8 mouse cellular contexts compared by ENCODE assay signal in genomic region chr5:120146051-120146385, GRCm38 (mm10). TPM values are rescaled to one million over a fixed set of nuclear protein-coding genes. Genes with fewer than 3 reads are reported as not detected.
DNase-seq lines count a peak whose midpoint lies in the region; ATAC-seq and TF ChIP-seq lines count a peak whose summit lies in the region.

No protein-coding gene starts in this region.

- DNase-seq in testis, postnatal 14 days (ENCODE audit: low spot score): no peak
- peak; percentile 67 for DNase-seq in embryonic facial prominence, embryonic 14.5 days (ENCODE audit: low spot score)
- peak; percentile 77 for DNase-seq in heart, postnatal 4 days
- peak; percentile 40 to 70 for DNase-seq in layer of hippocampus, postnatal 25 days (ENCODE audit: extremely low spot score in 1 of 2, low spot score in 1 of 2)
- DNase-seq in testis, postnatal 10 days (ENCODE audit: low spot score): peak; percentile 78
- DNase-seq in spleen, postnatal 10 days (ENCODE audit: low spot score in 2 of 2): no peak

- no peak overlapping the region for H3K4me2 ChIP-seq in embryonic facial prominence, embryonic 14.5 days (ENCODE audit: low read depth, low read length)
- H3K4me2 ChIP-seq in midbrain, embryonic 13.5 days (replicated peaks): peak overlapping the region; percentile 44

- H3K4me1 ChIP-seq in testis, adult 2 months (ENCODE audit: control insufficient read depth, insufficient read depth, low read length): no peaks in the 10 kb centered on the region
- peaks cover 7% of the 10 kb centered on the region; the same call in 1 of the 2 replicates for H3K4me1 ChIP-seq in embryonic facial prominence, embryonic 14.5 days (ENCODE audit: control insufficient read depth, insufficient read depth, low read length)
- H3K4me1 ChIP-seq in midbrain, embryonic 13.5 days (replicated peaks): peaks cover 26% of the 10 kb centered on the region

- no peaks in the 10 kb centered on the region for H3K36me3 ChIP-seq in testis, adult 2 months (ENCODE audit: control insufficient read depth, insufficient read depth, low read length)
- peaks cover 41% of the 10 kb centered on the region for H3K36me3 ChIP-seq in embryonic facial prominence, embryonic 14.5 days (ENCODE audit: control insufficient read depth, insufficient read depth, low read length)
- H3K36me3 ChIP-seq in midbrain, embryonic 13.5 days: peaks cover 27% of the 10 kb centered on the region

- no peaks in the 10 kb centered on the region for H3K9me3 ChIP-seq in embryonic facial prominence, embryonic 14.5 days (ENCODE audit: control insufficient read depth, low read length)
- no peaks in the 10 kb centered on the region for H3K9me3 ChIP-seq in midbrain, embryonic 13.5 days

- no peak overlapping the region for H3K9ac ChIP-seq in embryonic facial prominence, embryonic 14.5 days (ENCODE audit: low read depth, low read length)
- H3K9ac ChIP-seq in midbrain, embryonic 13.5 days (replicated peaks): peak overlapping the region; percentile 50

- WGBS in embryonic facial prominence, embryonic 14.5 days: 37% methylated on average over 11 of the region's 11 CpGs
- 21% methylated on average over 11 of the region's 11 CpGs for WGBS in midbrain, embryonic 13.5 days

- no peak for TF ChIP-seq POLR2A in testis, adult 2 months (IDR thresholded peaks at IDR 0.05; ENCODE audit: control insufficient read depth, low read depth, low read length)

- H3K27ac ChIP-seq in testis, adult 2 months (ENCODE audit: control insufficient read depth, insufficient read depth, low read depth, low read length): no peak overlapping the region
- no peak overlapping the region for H3K27ac ChIP-seq in embryonic facial prominence, embryonic 14.5 days (replicated peaks; ENCODE audit: low read depth, low read length)
- peak overlapping the region; percentile 91 for H3K27ac ChIP-seq in midbrain, embryonic 13.5 days

- peak; percentile 81 for ATAC-seq in embryonic facial prominence, embryonic 14.5 days (ENCODE audit: low read depth)
- peak; percentile 92 for ATAC-seq in midbrain, embryonic 13.5 days

- TF ChIP-seq CTCF in testis, adult 2 months (IDR thresholded peaks at IDR 0.05; ENCODE audit: control insufficient read depth, insufficient read depth, insufficient replicate concordance, low read depth, low read length): peak; percentile 34; the same call in 1 of the 2 replicates

- no peak overlapping the region for H3K4me3 ChIP-seq in testis, adult 2 months (ENCODE audit: control insufficient read depth, low read depth, low read length)
- H3K4me3 ChIP-seq in embryonic facial prominence, embryonic 14.5 days (ENCODE audit: low read depth, low read length): no peak overlapping the region
- peak overlapping the region; percentile 17 for H3K4me3 ChIP-seq in midbrain, embryonic 13.5 days (replicated peaks)

- H3K27me3 ChIP-seq in testis, adult 2 months (ENCODE audit: control insufficient read depth, insufficient read depth, low read length): no peaks in the 10 kb centered on the region
- H3K27me3 ChIP-seq in embryonic facial prominence, embryonic 14.5 days (replicated peaks; ENCODE audit: control insufficient read depth, insufficient read depth, low read length): no peaks in the 10 kb centered on the region
- peaks cover 62% of the 10 kb centered on the region for H3K27me3 ChIP-seq in midbrain, embryonic 13.5 days

RNA-seq across cellular contexts. Expression of gene Rbm19, which starts 29.8 kb away (rescaled TPM):
- 11.8 and 12.2 TPM in 2 replicates for polyA plus RNA-seq in testis, adult 2 months (2012; rRNA removed)
- 14.4 and 18.7 TPM in 2 replicates for polyA plus RNA-seq in embryonic facial prominence, embryonic 14.5 days (2014; fragmentation: Nextera tagmentation; extraction: Ambion mirVana)
- total RNA-seq in heart, postnatal 4 days (2021): 10 to 100 TPM; 18.4 to 21.7 TPM
- 10 to 100 TPM; 18.2 to 18.7 TPM for total RNA-seq in layer of hippocampus, postnatal 25 days (2021)
- 18.8 and 19.1 TPM in 2 replicates for polyA plus RNA-seq in midbrain, embryonic 13.5 days (2015; fragmentation: Nextera tagmentation; extraction: Ambion mirVana)

Comparison
In these comparisons a context has a peak if more than half of its experiments do, and no peak if none do; other contexts are left out.
1. DNase-seq: peak in embryonic facial prominence, embryonic 14.5 days (single experiment), heart, postnatal 4 days (single experiment), layer of hippocampus, postnatal 25 days (2 of 2) and testis, postnatal 10 days (single experiment); none in testis, postnatal 14 days (single experiment) and spleen, postnatal 10 days (0 of 2).